Mouse (Mus musculus): Measurements from ENCODE around the gene Popdc2.

DNA sequence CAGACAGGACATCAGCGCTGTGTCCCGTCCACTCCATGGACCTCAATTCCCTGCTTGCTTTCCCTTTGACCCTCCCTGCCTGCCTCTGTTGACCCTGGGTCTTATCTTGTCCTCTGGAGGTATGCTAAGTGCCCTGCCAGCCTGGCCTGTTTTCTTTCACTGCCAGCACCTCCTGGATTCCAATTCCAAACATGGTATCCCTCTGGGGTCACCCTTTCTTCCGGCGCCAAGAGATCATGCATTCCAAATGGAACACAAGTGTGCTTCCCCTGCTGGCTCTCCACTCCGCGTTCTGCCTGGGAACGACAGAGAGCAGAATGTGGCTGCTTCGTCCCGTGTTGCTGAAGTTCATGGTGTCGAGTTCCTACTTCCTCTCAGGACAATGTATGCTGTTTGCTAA lies at the start of gene Popdc2:
- TF ChIP-seq POLR2A (IDR thresholded peaks at IDR 0.05; ENCODE audit: low read depth, low read length) (no peak), CTCF (IDR thresholded peaks at IDR 0.05; ENCODE audit: extremely low read depth, insufficient read length, insufficient replicate concordance, low read depth, low read length) (no peak)
